Mouse (Mus musculus): ENCODE data around the gene Hipk2. TPM values are rescaled to one million over a fixed set of nuclear protein-coding genes. Genes with fewer than 3 reads are reported as not detected.

Hipk2 gene
- polyA plus RNA-seq, 1 experiment from 2014 or later, result 21.5 TPM

GRCm38 (mm10) chr6:38787811-38788509, 88.0 kb downstream of the Hipk2 start:
- H3K27ac ChIP-seq (ENCODE audit: low read length), result no peak overlapping the region
- no peak overlapping the region for H3K4me2 ChIP-seq (ENCODE audit: low read depth, low read length)
- no peaks in the 10 kb centered on the region for H3K9me3 ChIP-seq (replicated peaks; ENCODE audit: control insufficient read depth, low read length)
- no peak overlapping the region for H3K4me3 ChIP-seq (replicated peaks; ENCODE audit: low read length)
- WGBS, result 72% methylated on average over 6 of the region's 6 CpGs
- no peak for ATAC-seq (ENCODE audit: insufficient read depth, low FRiP score)
- H3K36me3 ChIP-seq (ENCODE audit: control insufficient read depth, insufficient read depth, low read length), result no peaks in the 10 kb centered on the region
- H3K27me3 ChIP-seq (ENCODE audit: control insufficient read depth, insufficient read depth, low read length), result no peaks in the 10 kb centered on the region
- peaks cover 19% of the 10 kb centered on the region for H3K4me1 ChIP-seq (ENCODE audit: control insufficient read depth, insufficient read depth, low read length)
- no peak overlapping the region for H3K9ac ChIP-seq (ENCODE audit: low read length)

DNA sequence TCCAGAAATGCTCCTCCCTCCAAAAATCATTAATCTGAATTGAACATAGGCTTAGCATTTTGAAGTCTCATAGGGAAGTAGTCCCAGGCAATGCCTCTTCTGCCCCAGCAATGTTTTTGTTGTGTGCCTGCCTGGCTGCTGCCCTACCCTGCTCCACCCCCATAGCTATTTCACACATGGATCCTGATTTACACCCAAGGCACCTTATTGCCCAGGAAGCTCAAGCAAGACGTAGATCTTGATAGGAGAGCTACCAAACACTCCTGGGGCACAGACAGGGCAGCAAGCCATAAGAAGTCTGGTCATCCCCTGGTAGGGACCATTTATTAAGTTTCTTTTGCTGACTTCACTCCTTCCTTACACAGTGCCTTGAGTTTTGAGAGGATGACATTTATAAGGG, 88.8 kb downstream of the Hipk2 start:
- WGBS, result 26% methylated on average over 1 of the region's 1 CpGs
- Histone ChIP-seq H3K27ac (ENCODE audit: low read length) (peak overlapping the region; percentile 51; the same call in 1 of the 2 replicates), H3K4me1 (ENCODE audit: control insufficient read depth, insufficient read depth, low read length) (peaks cover 19% of the 10 kb centered on the region), H3K4me2 (ENCODE audit: low read depth, low read length) (peak overlapping the region; percentile 6; the same call in 1 of the 2 replicates), H3K9ac (ENCODE audit: low read length) (no peak overlapping the region), H3K9me3 (replicated peaks; ENCODE audit: control insufficient read depth, low read length) (no peaks in the 10 kb centered on the region), H3K4me3 (replicated peaks; ENCODE audit: low read length) (no peak overlapping the region), H3K27me3 (ENCODE audit: control insufficient read depth, insufficient read depth, low read length) (no peaks in the 10 kb centered on the region), H3K36me3 (ENCODE audit: control insufficient read depth, insufficient read depth, low read length) (no peaks in the 10 kb centered on the region)
- 0 out of 2 replicates have a peak, but pooled peaks have one; percentile 40 for ATAC-seq (ENCODE audit: insufficient read depth, low FRiP score)

DNA sequence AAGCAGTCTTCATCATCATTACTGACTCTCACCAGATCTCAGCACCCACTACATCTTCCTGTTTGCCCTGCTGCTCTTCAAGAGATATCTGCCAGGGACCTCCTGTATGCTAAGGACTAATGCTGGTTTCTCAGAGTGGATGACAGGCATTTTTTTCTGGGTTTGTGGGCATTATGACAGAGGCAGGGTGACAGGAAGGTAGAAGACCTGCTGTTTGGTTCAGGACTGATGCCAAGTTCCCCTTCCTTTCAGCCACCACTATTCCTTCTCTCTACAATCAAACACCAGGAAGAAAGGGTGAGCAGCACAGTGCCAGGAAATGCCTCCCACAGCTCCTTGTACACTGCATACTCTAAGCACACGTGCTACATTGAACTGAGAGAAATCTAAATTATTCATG, 90.2 kb downstream of the Hipk2 start:
- Histone ChIP-seq H3K27me3 (ENCODE audit: control insufficient read depth, insufficient read depth, low read length) (no peaks in the 10 kb centered on the region), H3K4me3 (replicated peaks; ENCODE audit: low read length) (no peak overlapping the region), H3K9me3 (replicated peaks; ENCODE audit: control insufficient read depth, low read length) (no peaks in the 10 kb centered on the region), H3K9ac (ENCODE audit: low read length) (no peak overlapping the region), H3K36me3 (ENCODE audit: control insufficient read depth, insufficient read depth, low read length) (no peaks in the 10 kb centered on the region), H3K4me2 (ENCODE audit: low read depth, low read length) (no peak overlapping the region), H3K4me1 (ENCODE audit: control insufficient read depth, insufficient read depth, low read length) (peaks cover 19% of the 10 kb centered on the region), H3K27ac (ENCODE audit: low read length) (no peak overlapping the region)
- WGBS, result 58% methylated on average over 1 of the region's 1 CpGs
- no peak for ATAC-seq (ENCODE audit: insufficient read depth, low FRiP score)

GRCm38 (mm10) chr6:38779411-38779810, 96.6 kb downstream of the Hipk2 start:
- H3K4me3 ChIP-seq (replicated peaks; ENCODE audit: low read length), result no peak overlapping the region
- no peaks in the 10 kb centered on the region for H3K36me3 ChIP-seq (ENCODE audit: control insufficient read depth, insufficient read depth, low read length)
- H3K9me3 ChIP-seq (replicated peaks; ENCODE audit: control insufficient read depth, low read length), result no peaks in the 10 kb centered on the region
- WGBS, result 85% methylated on average over 7 of the region's 7 CpGs
- H3K27ac ChIP-seq (ENCODE audit: low read length), result no peak overlapping the region
- H3K4me1 ChIP-seq (ENCODE audit: control insufficient read depth, insufficient read depth, low read length), result 0 out of 2 replicates have a peak, but pooled peaks cover 4% of the 10 kb centered on the region
- no peaks in the 10 kb centered on the region for H3K27me3 ChIP-seq (ENCODE audit: control insufficient read depth, insufficient read depth, low read length)
- ATAC-seq (ENCODE audit: insufficient read depth, low FRiP score), result no peak
- H3K9ac ChIP-seq (ENCODE audit: low read length), result no peak overlapping the region
- no peak overlapping the region for H3K4me2 ChIP-seq (ENCODE audit: low read depth, low read length)

GRCm38 (mm10) chr6:38778887-38779286, 97.1 kb downstream of the Hipk2 start:
- Histone ChIP-seq H3K4me1 (ENCODE audit: control insufficient read depth, insufficient read depth, low read length) (0 out of 2 replicates have a peak, but pooled peaks cover 4% of the 10 kb centered on the region), H3K4me3 (replicated peaks; ENCODE audit: low read length) (no peak overlapping the region), H3K36me3 (ENCODE audit: control insufficient read depth, insufficient read depth, low read length) (no peaks in the 10 kb centered on the region), H3K4me2 (ENCODE audit: low read depth, low read length) (no peak overlapping the region), H3K27me3 (ENCODE audit: control insufficient read depth, insufficient read depth, low read length) (no peaks in the 10 kb centered on the region), H3K9ac (ENCODE audit: low read length) (no peak overlapping the region), H3K27ac (ENCODE audit: low read length) (no peak overlapping the region), H3K9me3 (replicated peaks; ENCODE audit: control insufficient read depth, low read length) (no peaks in the 10 kb centered on the region)
- no peak for ATAC-seq (ENCODE audit: insufficient read depth, low FRiP score)

DNA sequence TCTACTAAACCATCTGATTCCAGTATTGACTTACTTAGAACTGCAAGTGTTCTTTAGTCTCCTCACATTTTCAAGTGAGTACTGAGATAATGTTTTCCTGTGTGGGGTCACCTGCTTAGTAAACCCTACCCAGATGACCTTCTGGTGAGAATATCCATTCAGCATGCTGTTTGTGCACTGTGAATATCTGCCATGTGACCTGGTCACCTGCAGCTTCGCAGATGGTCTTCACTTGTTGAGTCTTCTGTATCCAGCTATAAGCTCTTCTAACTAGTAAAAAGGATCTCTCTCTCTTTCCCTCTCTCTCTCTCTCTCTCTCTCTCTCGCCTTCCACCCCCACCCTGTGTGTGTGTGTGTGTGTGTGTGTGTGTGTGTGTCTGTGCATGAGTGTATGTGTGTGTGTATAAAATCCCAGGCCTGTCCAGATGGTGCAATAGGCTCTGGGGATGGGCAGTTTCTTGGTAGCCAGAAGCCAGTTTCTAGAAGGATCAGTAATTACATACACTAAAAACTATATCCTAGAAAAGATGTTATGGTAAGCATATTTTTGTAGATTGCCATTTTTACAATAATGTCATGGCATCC, 99.9 kb downstream of the Hipk2 start:
- H3K9me3 ChIP-seq (replicated peaks; ENCODE audit: control insufficient read depth, low read length), result no peaks in the 10 kb centered on the region
- no peaks in the 10 kb centered on the region for H3K36me3 ChIP-seq (ENCODE audit: control insufficient read depth, insufficient read depth, low read length)
- no peak overlapping the region for H3K4me2 ChIP-seq (ENCODE audit: low read depth, low read length)
- H3K9ac ChIP-seq (ENCODE audit: low read length), result no peak overlapping the region
- no peak for ATAC-seq (ENCODE audit: insufficient read depth, low FRiP score)
- 82% methylated on average over 2 of the region's 2 CpGs for WGBS
- H3K4me3 ChIP-seq (replicated peaks; ENCODE audit: low read length), result no peak overlapping the region
- H3K27me3 ChIP-seq (ENCODE audit: control insufficient read depth, insufficient read depth, low read length), result no peaks in the 10 kb centered on the region
- H3K27ac ChIP-seq (ENCODE audit: low read length), result no peak overlapping the region
- peaks cover 10% of the 10 kb centered on the region for H3K4me1 ChIP-seq (ENCODE audit: control insufficient read depth, insufficient read depth, low read length)

DNA sequence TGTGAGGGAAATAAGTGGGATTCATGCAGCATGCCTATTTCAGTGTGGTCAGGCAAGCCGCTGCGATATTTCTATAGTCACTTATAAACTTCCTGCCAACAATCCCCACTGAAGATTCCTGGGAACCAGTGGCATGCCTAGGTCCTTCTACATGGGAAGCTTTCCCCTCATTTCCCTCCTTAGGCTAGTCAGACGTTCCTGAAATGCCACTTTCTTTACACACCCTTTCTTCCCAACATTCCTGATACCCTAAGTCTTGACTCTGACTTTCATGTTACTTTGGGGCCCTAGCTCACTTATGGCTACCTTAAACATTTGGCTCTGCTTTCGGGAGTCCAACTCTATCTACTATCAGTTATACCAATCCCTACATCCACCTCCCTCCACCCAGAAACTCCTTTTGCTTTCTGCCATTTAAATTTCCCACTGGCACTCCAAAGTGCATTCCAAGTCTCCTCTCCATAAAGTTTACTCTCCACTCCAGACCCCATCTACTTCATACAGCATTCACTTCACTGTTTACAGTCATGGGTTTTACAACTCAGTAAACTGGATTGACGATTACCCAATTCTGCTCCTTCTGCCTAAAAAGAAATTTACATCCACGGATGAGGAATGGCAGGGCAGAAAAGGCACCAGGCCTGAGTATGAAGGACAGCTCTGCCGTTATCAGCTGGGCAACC, 103.0 kb downstream of the Hipk2 start:
- H3K9me3 ChIP-seq (replicated peaks; ENCODE audit: control insufficient read depth, low read length), result no peaks in the 10 kb centered on the region
- peaks cover 14% of the 10 kb centered on the region for H3K4me1 ChIP-seq (ENCODE audit: control insufficient read depth, insufficient read depth, low read length)
- ATAC-seq (ENCODE audit: insufficient read depth, low FRiP score), result no peak
- 72% methylated on average over 7 of the region's 7 CpGs for WGBS
- H3K9ac ChIP-seq (ENCODE audit: low read length), result no peak overlapping the region
- no peak overlapping the region for H3K27ac ChIP-seq (ENCODE audit: low read length)
- H3K4me3 ChIP-seq (replicated peaks; ENCODE audit: low read length), result no peak overlapping the region
- no peaks in the 10 kb centered on the region for H3K36me3 ChIP-seq (ENCODE audit: control insufficient read depth, insufficient read depth, low read length)
- H3K27me3 ChIP-seq (ENCODE audit: control insufficient read depth, insufficient read depth, low read length), result no peaks in the 10 kb centered on the region
- H3K4me2 ChIP-seq (ENCODE audit: low read depth, low read length), result no peak overlapping the region

DNA sequence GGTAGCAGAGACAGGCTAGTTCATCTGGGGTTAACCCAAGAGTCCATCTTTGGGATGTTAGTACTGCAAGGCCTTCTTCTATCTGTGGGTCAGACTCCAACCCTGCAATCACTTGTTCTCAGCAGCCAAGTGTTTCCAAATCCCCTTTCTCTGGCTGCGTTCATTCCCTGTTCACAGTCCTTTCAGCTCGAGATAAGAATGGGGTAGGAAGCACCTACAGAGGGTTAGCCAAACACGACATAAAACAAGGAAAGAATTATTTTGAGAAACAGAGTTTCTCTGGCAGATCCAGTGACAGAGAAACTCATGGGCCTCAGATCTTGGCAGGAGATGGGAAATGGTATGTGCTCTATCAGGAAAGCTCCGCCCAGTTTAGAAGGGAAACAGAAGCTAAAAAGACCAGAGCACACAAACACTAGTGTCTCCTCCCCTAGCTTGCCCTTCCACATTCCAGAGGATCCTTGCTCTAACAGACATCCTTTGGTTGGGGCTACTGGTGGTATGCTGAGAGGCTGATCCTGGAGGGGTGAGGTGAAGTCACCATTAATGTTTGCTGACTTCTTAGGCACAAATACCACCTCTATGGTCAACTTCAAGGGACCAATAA, 104.8 kb downstream of the Hipk2 start:
- ATAC-seq (ENCODE audit: insufficient read depth, low FRiP score), result no peak
- Histone ChIP-seq H3K4me1 (ENCODE audit: control insufficient read depth, insufficient read depth, low read length) (peaks cover 14% of the 10 kb centered on the region), H3K4me3 (replicated peaks; ENCODE audit: low read length) (no peak overlapping the region), H3K36me3 (ENCODE audit: control insufficient read depth, insufficient read depth, low read length) (no peaks in the 10 kb centered on the region), H3K4me2 (ENCODE audit: low read depth, low read length) (peak overlapping the region; percentile 10; the same call in 1 of the 2 replicates), H3K27ac (ENCODE audit: low read length) (peak overlapping the region; percentile 78), H3K9me3 (replicated peaks; ENCODE audit: control insufficient read depth, low read length) (no peaks in the 10 kb centered on the region), H3K27me3 (ENCODE audit: control insufficient read depth, insufficient read depth, low read length) (no peaks in the 10 kb centered on the region), H3K9ac (ENCODE audit: low read length) (no peak overlapping the region)
- WGBS, result 39% methylated on average over 4 of the region's 4 CpGs

GRCm38 (mm10) chr6:38769627-38770026, 106.3 kb downstream of the Hipk2 start:
- Histone ChIP-seq H3K36me3 (ENCODE audit: control insufficient read depth, insufficient read depth, low read length) (no peaks in the 10 kb centered on the region), H3K9ac (ENCODE audit: low read length) (no peak overlapping the region), H3K4me2 (ENCODE audit: low read depth, low read length) (no peak overlapping the region), H3K4me3 (replicated peaks; ENCODE audit: low read length) (no peak overlapping the region), H3K27ac (ENCODE audit: low read length) (0 out of 2 replicates have a peak overlapping the region, but pooled peaks have one; percentile 26), H3K4me1 (ENCODE audit: control insufficient read depth, insufficient read depth, low read length) (peaks cover 14% of the 10 kb centered on the region), H3K27me3 (ENCODE audit: control insufficient read depth, insufficient read depth, low read length) (no peaks in the 10 kb centered on the region), H3K9me3 (replicated peaks; ENCODE audit: control insufficient read depth, low read length) (no peaks in the 10 kb centered on the region)
- ATAC-seq (ENCODE audit: insufficient read depth, low FRiP score), result no peak
- WGBS, result 73% methylated on average over 2 of the region's 2 CpGs
